Mouse (Mus musculus): ENCODE measurements around the gene Hoxb6.

Gene Hoxb6

DNA sequence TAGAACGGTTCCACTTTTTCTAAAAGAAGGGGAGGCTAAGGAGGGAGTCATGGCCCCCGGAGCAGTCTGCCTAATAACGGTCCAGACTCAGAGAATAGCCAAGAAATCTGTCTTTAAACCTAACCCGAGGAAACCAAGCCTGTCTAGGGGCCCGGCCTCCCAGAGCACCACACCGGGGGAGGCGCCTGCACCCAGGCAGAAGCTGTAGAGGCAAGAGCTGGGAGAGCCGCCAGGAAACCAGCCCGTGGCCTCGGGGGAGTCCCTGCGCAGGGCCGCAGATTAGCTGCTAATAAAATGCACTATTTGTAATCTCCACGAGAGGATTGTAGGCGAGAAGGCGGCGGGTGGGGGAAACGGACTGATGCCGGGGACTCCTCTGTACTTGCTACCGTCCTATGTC, 22.4 kb upstream of the Hoxb6 start:
- no peak for DNase-seq (ENCODE audit: low read depth)

DNA sequence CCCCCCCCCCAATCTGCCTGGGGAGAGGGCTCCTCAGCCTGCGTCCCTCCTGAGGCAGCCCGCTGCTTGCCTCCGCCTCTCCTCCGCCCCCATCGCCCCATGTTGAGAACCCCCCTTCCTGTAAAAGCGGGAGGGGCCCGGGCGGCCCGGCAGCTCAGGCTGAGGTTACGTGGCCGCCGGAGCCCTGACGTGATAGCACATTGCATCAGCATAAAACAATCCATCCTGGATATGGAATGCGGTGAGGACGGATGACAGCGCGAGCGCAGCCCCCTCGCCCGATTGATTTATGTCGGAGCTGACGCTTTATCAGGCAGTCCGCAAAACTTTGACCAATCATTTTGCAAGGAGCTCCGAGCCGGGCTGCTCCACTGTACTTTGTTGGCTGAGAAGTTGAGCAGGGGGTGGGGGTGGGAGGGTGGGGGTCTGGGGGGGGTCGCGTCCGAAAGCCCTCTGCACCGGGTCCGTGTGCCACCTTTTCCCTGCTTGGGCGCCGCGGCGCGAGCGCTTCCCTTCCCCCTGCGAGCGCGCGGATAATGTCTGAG, 21.2 kb upstream of the Hoxb6 start, which contains the start of gene Hoxb9:
Hoxb9 (plus strand) TSS at position 462 of the 545 bp plus-strand sequence.
- DNase-seq (ENCODE audit: low read depth) = no peak

DNA sequence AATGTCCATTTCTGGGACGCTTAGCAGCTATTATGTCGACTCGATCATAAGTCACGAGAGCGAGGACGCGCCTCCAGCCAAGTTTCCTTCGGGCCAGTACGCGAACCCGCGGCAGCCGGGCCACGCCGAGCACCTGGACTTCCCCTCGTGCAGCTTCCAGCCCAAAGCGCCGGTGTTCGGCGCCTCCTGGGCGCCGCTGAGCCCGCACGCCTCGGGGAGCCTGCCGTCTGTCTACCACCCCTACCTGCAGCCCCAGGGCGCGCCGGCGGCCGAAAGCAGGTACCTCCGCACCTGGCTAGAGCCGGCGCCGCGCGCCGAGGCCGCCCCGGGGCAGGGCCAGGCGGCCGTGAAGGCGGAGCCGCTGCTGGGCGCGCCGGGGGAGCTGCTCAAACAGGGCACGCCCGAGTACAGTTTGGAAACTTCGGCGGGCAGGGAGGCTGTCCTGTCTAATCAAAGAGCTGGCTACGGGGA, 20.7 kb upstream of the Hoxb6 start:
- no peak for DNase-seq (ENCODE audit: low read depth)

DNA sequence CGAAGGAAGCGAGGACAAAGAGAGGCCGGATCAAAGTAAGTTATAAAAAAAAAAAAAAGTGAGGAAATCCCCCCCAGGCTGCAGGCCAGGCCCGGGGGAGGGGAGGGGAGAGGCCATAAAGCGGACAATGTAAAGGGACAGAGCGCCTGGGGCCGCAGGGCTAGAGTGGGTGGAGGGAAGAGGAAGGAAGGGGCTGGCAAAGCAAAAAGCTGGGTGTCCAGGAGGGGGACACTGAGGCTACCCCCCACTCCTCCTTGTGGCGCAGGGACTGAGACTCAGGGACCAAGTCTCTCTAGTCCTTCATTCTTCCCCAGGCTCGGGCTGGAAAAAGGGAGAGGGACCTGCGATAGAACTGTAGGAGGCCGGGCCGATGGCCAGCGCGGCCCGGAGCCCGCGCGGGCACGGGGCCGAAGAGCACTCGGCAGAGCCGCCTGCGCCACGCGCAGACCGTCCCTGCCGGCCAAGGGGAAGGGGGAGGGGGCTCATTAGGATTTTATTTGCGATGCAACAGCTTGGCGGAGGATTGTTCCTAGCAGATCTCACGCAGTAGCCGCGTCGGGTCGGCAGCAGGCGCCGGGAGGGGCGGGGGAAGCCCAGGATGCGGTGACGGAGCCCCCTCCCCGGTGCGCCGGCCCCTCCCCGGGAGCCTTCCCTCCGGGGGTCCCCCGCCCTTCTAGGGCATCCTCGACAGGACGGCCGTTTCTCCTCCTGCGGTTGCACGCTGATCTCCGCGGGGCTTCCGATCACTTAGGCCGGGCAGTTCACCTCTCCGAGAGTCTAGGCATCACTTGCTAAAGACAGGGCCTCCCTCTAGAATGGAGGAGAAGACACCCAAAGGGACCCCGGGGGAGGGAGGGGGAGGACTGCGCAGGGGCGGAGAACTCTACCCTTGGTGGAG, 20.0 kb upstream of the Hoxb6 start:
- DNase-seq (ENCODE audit: low read depth) = no peak

DNA sequence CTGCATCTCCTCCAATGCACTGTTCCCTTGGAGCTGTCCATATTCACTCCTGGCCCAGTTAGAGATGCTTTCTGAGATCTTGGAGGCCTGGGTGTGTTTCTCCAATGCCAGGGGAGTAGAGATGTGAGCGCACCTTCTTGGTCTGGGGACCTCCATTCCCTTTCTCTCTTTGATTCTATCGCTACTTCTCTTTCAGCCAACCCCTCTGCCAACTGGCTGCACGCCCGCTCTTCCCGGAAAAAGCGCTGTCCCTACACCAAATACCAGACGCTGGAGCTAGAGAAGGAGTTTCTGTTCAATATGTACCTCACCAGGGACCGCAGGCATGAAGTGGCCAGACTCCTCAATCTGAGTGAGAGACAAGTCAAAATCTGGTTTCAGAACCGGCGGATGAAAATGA, 17.8 kb upstream of the Hoxb6 start:
- no peak for DNase-seq (ENCODE audit: low read depth)

DNA sequence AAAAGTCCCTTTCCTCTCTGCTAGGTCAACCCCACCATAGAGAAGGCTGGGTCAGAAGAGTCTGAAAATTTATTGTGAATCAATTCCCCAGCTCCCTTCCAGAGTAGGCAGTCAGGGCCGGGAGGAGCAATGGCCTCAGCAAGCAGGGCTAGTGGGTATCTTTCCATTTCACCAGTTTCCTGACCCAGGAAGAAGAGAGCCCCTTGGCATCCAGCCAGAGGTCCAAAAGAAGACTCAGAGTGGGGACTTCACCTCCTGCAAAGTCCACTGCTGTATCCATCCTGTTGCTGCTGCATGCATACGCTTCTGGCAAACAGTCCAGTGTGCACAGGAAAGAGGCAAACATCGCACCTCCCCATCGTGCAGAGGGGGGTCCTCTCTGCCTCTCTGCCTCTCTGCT, 16.4 kb upstream of the Hoxb6 start:
- DNase-seq (ENCODE audit: low read depth) = no peak

DNA sequence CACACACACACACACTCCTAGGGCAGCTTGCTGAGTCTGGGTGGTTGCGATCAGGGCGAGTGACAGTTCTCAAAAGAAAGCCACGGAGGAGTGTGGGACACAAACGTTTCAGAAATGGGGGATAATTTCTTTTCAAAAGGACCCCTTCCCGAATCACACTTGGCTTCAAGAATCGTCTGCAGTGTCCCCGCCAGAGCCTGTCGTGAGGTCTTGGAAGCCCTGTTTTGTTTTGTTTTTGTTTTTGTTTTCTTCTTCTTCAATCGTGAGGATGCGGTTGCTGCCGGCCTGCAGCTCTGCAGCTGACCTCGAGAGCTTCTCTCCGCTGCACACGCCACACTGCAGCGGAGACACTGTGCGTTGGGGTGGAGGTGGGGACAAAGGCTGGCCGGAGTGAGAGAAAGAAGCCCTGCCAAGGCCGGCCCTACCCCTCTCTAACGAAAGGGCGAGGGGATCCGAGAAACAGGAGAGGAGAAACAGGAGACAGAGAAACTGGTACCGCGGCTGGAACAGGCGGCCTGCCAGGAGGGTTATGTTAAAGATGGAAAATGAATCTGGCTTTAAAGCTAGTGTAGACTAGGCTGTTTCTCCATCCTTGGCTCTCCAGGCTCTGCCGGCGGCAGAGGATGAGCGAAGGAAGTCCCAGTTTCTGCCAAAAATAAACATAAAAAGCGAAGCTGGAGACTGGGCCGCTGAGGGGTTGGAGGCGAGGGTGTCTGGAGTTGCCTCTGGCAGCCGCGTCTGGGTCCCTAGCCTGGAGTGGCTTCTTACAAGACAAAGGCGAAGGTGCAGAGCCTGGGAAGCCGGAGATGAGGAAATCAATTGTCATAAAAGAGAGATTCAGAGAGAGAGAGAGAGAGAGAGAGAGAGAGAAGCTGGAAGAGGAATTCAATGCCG, 14.9 kb upstream of the Hoxb6 start:
- no peak for DNase-seq (ENCODE audit: low read depth)

DNA sequence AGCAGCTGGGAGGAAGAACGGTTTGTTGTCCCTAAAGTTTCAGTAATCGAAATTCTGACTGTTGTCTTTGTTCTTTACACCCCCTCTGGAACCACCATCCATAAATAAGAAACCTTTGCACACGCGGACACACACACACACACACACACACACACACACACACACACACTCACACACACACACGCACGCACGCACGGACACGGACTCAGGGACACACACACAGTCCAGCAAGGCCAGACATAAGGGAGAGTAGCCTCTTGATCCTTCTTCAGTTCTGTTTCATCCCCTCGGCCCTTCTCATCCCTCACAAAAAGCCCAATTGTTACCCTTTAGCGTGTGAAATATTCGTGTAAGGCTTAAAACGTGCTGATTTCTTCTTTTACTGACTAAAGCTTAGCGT, 14.0 kb upstream of the Hoxb6 start:
- DNase-seq (ENCODE audit: low read depth) = no peak

DNA sequence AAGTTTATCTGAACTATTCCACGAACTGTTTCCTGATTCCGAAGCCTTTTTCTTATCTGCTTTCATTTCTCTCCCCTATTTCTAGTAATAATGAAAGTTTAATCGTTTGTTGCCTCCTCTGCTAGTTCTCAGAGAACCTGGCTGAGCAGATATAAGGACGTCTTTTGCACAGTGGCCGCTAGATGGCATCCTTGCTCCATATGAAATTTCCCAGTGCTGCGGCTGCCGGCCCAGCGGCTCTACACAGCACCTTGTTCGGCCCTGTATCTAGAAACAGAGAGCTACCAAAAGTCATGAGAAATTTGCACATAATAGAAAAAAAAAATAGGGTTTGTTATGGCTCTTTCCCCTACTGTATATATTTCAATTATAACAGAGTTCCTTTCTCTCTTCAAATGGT, 13.5 kb upstream of the Hoxb6 start:
- DNase-seq (ENCODE audit: low read depth) = peak; percentile 72

DNA sequence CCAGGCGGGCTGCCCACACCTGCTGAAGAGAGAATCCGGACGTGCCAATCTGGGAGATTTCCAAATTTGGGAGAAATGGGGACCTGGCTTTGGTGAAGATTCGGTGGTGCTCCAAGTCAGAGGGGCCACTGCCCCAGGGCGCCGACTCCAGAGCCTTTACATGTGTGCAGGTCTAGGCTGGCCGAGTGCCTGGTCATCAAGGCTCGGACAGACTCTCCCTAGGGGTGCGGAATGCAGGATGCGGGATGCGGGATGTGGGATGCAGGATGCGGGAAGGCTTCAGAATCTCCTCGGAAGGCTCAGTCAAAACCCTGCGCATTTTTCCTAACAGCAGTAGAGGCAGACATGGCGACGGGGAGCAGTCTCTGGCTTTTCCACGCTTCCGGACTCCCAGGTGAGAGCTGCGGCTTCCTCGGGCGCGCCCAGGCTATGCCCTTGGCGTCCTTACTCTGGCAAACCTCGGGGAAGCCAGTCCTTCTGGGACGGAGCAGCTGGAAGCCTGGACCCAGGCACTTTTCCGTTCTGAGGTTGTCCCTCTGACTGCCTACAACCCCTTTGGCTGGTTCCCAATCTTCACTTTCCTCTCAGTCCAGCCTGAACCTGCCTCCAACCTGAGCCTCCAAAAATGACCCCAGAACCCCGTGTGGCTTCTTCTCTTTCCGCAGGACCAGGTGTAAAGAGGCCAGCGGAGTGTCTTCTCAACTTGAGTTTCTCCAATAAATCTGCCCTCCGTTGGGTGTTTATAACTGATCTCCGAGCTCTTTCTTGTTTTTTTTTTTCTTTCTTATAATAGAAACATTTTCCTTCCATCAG, 12.6 kb upstream of the Hoxb6 start:
- no peak for DNase-seq (ENCODE audit: low read depth)

DNA sequence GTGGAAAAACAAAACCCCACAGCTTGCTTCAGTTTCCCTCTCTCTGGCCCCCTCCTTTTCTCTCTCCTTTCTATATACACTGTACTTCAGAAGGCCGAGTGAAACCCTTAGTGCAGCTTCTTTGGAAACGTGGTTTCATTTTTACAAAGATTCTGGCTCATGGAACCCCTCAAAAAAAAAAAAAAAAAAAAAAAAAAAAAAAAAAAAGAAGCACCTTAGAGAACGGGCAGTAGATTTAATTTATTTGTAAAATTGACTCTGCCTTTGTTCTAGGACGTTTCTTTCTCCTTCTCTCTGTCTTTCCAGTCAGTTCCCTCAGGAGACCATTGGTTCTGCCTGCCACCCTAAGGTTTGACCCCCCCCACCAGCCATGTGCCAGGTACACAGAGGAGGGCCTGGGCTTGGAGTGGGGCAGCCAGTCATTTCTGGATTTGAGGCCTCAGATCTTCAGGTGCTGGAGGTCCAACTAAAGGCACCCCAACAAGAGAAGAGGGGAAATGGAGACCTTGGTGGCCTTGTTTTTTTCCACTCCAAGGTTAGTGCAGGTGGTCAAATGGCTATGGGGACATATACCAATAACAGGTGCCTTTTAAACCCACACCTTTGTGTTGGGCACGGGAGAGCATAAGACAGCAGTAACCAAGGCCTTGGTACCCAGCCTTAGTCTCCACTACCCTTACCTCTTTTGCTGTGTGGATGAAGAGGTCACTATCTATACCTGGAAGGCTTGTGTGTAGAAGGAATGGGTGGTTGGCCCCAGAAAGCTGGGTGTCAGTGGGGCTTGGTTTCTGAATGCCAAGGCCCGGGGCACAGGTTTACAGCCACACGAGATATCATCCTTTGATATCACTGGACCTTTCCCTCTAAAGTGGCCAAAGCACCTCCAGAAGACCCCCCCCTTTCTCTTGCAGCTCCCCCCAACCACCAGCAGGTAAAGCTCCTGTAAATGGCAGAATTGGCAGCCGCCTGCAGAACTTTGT, 11.6 kb upstream of the Hoxb6 start:
- DNase-seq (ENCODE audit: low read depth) = no peak

DNA sequence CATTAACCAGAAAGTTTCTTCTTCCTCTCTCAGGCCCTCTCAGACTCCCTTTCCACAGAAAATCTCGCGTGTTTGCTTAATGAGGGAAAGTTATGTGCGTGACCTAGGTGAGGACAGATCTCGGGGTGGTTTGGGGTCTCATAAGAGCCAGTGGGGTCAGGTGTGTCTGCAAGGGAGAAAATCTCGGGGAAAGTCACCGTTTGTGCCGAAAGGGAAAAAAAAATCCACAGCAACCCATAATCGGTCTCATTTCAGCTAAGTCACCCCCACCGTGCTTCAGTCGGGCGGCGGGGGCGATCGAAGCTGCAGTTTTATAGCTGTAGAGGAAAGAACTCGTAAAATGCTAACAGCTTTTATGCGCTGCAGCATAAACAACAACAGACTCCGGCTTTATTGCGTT, 10.9 kb upstream of the Hoxb6 start:
- DNase-seq (ENCODE audit: low read depth) = no peak

DNA sequence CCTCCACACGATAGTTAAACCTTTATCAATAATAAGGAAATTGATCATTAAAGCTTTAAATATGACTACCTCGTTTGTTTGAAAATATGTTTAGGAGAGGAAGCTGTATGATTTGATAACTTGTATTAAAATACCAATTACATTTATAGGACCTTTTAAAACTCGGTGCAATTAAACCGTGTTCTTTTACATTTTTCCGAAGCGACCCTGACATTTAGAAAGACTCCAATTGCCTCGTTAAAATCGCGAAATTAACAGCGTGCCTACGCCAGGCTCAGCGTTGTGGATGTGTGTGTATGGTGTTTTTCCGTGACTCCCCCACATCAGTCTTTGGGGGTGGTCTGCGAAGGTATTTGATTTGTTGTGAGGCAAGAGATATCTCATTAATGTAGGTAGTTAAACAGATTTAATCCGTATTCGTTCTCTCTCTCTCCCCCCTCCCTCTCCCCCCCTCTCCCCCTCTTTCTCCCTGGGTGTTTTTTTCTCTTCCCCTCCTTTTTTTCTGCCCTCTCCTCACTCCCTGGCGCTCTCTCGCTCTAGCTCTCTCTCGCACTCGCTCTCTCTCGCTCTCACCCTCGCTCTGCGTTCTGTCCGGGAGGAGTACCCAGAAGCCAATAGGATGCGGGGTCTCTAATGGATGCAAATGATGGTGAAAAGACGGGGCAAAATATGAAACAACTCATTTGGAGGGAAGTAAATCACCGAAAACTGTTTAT, 10.3 kb upstream of the Hoxb6 start, which contains the start of gene Hoxb8:
Hoxb8 (plus strand) TSS at position 51 of the 716 bp plus-strand sequence.
- no peak for DNase-seq (ENCODE audit: low read depth)

DNA sequence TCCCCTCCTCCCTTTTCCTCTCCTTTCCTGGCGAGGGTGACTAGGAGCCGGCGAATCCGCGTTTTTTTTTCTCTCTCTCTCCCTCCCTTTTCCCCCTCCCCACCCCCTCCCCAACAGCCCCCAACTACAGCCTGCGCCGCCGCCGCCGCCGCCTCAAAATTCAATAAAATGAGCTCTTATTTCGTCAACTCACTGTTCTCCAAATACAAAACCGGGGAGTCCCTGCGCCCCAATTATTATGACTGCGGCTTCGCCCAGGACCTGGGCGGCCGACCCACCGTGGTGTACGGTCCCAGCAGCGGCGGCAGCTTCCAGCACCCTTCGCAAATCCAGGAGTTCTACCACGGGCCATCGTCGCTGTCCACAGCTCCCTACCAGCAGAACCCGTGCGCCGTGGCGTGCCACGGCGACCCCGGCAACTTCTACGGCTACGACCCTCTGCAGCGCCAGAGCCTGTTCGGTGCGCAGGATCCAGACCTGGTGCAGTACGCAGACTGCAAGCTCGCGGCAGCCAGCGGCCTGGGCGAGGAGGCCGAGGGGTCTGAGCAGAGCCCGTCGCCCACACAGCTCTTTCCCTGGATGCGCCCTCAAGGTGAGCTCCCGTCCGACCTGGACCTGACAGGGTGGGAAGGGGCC, 9.4 kb upstream of the Hoxb6 start:
- no peak for DNase-seq (ENCODE audit: low read depth)

DNA sequence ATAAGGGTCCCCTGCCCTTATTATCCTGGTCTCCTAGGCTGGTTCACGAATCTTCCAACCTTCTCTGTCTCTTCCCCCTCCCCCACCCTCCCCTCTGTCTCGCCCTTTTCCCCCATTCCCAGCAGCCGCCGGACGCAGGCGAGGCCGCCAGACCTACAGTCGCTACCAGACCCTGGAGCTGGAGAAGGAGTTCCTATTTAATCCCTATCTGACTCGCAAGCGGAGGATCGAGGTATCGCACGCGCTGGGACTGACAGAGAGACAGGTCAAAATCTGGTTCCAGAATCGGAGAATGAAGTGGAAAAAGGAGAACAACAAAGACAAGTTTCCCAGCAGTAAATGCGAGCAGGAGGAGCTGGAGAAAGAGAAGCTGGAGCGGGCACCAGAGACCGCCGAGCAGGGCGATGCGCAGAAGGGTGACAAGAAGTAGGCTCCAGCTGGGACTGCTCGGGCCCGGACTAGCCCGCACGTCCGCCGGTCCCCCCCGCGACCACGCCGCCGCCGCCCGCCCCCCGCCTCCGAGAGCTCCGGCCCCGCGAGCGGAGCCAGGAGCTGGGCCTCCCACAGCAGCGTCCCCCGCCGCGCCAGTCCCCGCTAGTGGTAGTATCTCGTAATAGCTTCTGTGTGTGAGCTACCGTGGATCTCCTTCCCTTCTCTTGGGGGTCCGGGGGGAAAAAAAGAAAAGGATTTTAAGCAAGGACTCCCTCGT, 8.1 kb upstream of the Hoxb6 start:
- DNase-seq (ENCODE audit: low read depth) = no peak

DNA sequence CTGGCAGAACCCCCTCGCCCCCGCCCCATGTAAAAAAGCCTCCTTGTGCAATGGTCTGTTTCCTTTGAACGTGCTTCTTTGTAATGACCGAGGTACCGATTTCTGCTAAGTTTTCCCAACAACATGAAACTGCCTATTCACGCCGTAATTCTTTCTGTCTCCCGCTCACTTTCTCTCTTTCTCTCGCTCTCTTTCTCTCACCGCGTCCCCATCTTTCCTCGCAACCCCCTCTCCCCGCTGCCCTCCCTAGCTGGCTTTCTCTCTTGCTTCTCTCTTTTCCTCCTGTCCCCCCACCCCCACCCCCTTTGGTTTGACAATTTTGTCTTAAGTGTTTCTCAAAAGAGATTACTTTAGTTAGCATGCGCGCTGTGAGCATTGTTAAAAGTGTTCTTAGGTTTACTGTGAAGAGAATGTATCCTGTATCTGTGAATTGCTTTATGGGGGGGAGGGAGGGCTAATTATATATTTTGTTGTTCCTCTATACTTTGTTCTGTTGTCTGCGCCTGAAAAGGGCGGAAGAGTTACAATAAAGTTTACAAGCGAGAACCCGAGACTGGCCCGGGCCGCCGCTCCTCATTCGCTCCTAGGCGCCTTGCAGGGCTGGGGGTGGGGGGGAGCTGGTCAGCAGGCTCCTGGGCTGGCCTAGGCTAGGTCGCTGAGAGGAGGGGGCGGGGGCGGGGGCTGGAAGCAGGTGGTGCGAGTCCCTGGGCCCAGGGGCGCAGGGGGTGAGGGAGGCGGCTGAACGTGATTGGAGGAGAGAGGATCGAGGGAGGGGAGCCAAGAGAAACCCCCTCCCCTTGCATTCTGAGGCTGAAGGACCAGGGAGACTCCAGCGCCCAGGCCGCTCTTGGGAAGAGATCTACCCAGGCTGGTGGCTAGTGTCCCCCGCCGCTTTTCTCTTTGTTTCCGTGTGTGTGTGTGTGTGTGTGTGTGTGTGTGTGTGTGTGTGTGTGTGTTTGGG, 7.2 kb upstream of the Hoxb6 start:
- DNase-seq (ENCODE audit: low read depth) = no peak

All from c-Kit-positive CD71-negative TER-119-negative erythroid progenitor cells, embryonic 14.5 days (primary cell).